Mouse (Mus musculus) midbrain, embryonic 11.5 days (tissue): Measurements from ENCODE around the gene Vmn1r85. TPM values are rescaled to one million over a fixed set of nuclear protein-coding genes. Genes with fewer than 3 reads are reported as not detected.

ENCODE experiments used
- ATAC-seq: fragments of 200-750 bp; cut with Nextera tagmentation; 2 replicates; pipeline ENCODE4 v1.8.0; 2017; ENCODE audit warnings: moderate TSS enrichment, moderate library complexity; ENCODE audit not compliant: low FRiP score
- DNase-seq: peaks from one replicate; pipeline ENCODE4 v3.0.0; 2015; ENCODE audit warnings: low spot score; ENCODE audit errors: missing footprints
- H3K27ac ChIP-seq: fragments of 300-500 bp; sonication (generic); 2 replicates; pipeline ENCODE4 v1.5.1; 2014; ENCODE audit warnings: low read depth, low read length
- H3K27me3 ChIP-seq: fragments of 300-500 bp; sonication (generic); 2 replicates; pipeline ENCODE4 v1.6.1; 2014; ENCODE audit warnings: mild to moderate bottlenecking, low read length, moderate library complexity, mixed read lengths; ENCODE audit not compliant: control insufficient read depth, insufficient read depth
- H3K36me3 ChIP-seq: fragments of 300-500 bp; sonication (generic); 2 replicates; pipeline ENCODE4 v1.6.1; 2014; ENCODE audit warnings: mild to moderate bottlenecking, low read length, moderate library complexity, mixed read lengths; ENCODE audit not compliant: control insufficient read depth, insufficient read depth
- H3K4me1 ChIP-seq: fragments of 300-500 bp; sonication (generic); 2 replicates; pipeline ENCODE4 v1.6.1; 2014; ENCODE audit warnings: low read length; ENCODE audit not compliant: control insufficient read depth, insufficient read depth
- H3K4me2 ChIP-seq: fragments of 300-500 bp; sonication (generic); 2 replicates; pipeline ENCODE4 v1.6.1; 2014; ENCODE audit warnings: mild to moderate bottlenecking, moderate library complexity
- H3K4me3 ChIP-seq: fragments of 300-500 bp; sonication (generic); 2 replicates; pipeline ENCODE4 v1.5.1; 2014; ENCODE audit warnings: low read depth, low read length
- H3K9ac ChIP-seq: fragments of 300-500 bp; sonication (generic); 2 replicates; pipeline ENCODE4 v1.6.1; 2014; ENCODE audit warnings: low read length
- H3K9me3 ChIP-seq: fragments of 300-500 bp; sonication (generic); 2 replicates; pipeline ENCODE4 v1.6.1; 2016; ENCODE audit warnings: low read length; ENCODE audit not compliant: control insufficient read depth
- WGBS: fragments of 180-500 bp; shearing (Covaris S2); extraction: QIAGEN DNeasy Blood & Tissue Kit; methylation state at CpG from one replicate; pipeline ENCODE4 v1.1.7; 2014; 5-methylcytosine and 5-hydroxymethylcytosine counted together
- polyA plus RNA-seq: library from polyadenylated mRNA; unstranded; fragments of >200 nt; fragmentation: Nextera tagmentation; extraction: Ambion mirVana; gene quantifications from 2 replicates; pipeline ENCODE4 v1.2.1, GENCODE M21; 2014

The Vmn1r85 gene
- polyA plus RNA-seq, 1 experiment from 2014 or later: not detected

DNA sequence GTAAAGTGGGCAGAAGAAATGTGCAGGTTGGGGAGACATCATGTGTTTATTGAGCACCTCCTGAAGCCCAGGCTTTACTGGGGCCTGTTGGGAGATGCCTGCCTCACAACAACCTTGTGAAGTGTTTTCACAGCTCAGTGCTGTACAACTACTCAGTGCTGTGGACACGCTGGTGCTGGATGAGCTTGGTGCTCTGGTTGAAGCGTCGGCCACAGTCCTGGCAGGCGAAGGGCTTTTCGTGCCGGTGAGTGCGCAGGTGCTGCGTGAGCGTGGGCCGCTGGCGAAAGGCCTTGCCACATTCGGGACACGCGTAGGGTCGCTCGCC is 51.9 kb downstream of the Vmn1r85 start:
- Histone ChIP-seq H3K4me1 (peaks cover 19% of the 10 kb centered on the region), H3K9me3 (no peaks in the 10 kb centered on the region), H3K9ac (no peak overlapping the region), H3K4me2 (0 out of 2 replicates have a peak overlapping the region, but pooled peaks have one; percentile 80), H3K27me3 (peaks cover 36% of the 10 kb centered on the region), H3K27ac (no peak overlapping the region), H3K36me3 (no peaks in the 10 kb centered on the region), H3K4me3 (peak overlapping the region; percentile 44)
- no peak for DNase-seq
- WGBS: 36% methylated on average over 16 of the region's 16 CpGs
- ATAC-seq: no peak

DNA sequence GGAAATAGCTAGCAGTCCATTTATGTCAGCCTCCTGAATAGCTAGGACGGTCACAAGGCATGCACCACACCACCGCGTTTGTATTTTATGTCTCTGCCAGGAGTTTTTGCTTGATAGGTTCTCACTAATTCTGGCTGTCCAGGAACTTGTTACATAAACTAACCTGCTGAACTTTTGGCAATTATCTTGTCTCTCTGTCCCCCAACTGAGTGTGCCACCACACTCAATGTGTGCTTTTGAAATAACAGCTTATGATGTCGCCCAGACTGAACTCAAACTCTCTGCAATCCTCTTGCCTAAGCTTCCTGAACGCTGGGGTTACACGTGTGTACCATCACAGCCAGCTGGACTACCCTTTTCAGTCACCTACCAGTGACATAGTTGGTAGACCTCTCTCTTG is 52.5 kb downstream of the Vmn1r85 start:
- WGBS: 74% methylated on average over 6 of the region's 6 CpGs
- H3K4me2 ChIP-seq: no peak overlapping the region
- no peak overlapping the region for H3K4me3 ChIP-seq
- H3K27me3 ChIP-seq: peaks cover 36% of the 10 kb centered on the region
- no peak overlapping the region for H3K27ac ChIP-seq
- H3K4me1 ChIP-seq: peaks cover 19% of the 10 kb centered on the region
- H3K9ac ChIP-seq: no peak overlapping the region
- H3K36me3 ChIP-seq: no peaks in the 10 kb centered on the region
- ATAC-seq: no peak
- H3K9me3 ChIP-seq: no peaks in the 10 kb centered on the region
- peak; percentile 90 for DNase-seq

DNA sequence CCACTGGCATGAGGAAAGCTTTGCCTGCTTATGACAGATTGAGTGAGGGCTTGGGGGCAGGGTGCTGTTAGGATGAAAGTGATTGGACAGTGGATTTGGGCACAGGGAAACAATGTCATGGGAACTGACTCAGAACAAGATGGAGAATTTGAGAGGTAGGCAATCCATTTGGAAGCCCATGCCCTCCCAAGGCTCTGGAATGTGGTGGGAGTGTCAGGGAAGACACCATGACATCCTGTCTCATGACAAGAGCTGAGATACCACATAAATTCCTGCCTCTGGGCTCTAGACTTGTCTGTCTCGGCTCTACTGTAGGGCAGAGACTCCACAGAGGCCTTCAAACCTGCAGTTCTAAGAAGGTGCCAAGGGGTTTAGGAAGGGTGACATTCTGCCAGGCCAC is 53.7 kb downstream of the Vmn1r85 start:
- Histone ChIP-seq H3K9me3 (no peaks in the 10 kb centered on the region), H3K4me3 (no peak overlapping the region), H3K9ac (no peak overlapping the region), H3K27me3 (peaks cover 36% of the 10 kb centered on the region), H3K36me3 (no peaks in the 10 kb centered on the region; the same call in 1 of the 2 replicates), H3K4me1 (peaks cover 26% of the 10 kb centered on the region), H3K4me2 (no peak overlapping the region), H3K27ac (no peak overlapping the region)
- WGBS: 95% methylated on average over 1 of the region's 1 CpGs
- no peak for ATAC-seq
- peak; percentile 49 for DNase-seq

- peaks cover 12% of the 10 kb centered on the region for H3K36me3 ChIP-seq
- DNase-seq: peak; percentile 78
- H3K27ac ChIP-seq: no peak overlapping the region
- peak overlapping the region; percentile 88 for H3K4me2 ChIP-seq
- no peak for ATAC-seq
- 84% methylated on average over 1 of the region's 1 CpGs for WGBS
- peaks cover 22% of the 10 kb centered on the region for H3K27me3 ChIP-seq
- peak overlapping the region; percentile 97 for H3K9ac ChIP-seq
- peak overlapping the region; percentile 85; the same call in 1 of the 2 replicates for H3K4me3 ChIP-seq
- no peaks in the 10 kb centered on the region for H3K9me3 ChIP-seq
- H3K4me1 ChIP-seq: peaks cover 26% of the 10 kb centered on the region
Measured at GRCm38 (mm10) chr7:13039181-13039580, 55.8 kb downstream of the Vmn1r85 start.

GRCm38 (mm10) chr7:13038621-13039169 is 56.3 kb downstream of the Vmn1r85 start:
- Histone ChIP-seq H3K4me1 (peaks cover 26% of the 10 kb centered on the region), H3K36me3 (peaks cover 12% of the 10 kb centered on the region), H3K27ac (peak overlapping the region; percentile 99), H3K4me2 (peak overlapping the region; percentile 88), H3K27me3 (peaks cover 17% of the 10 kb centered on the region), H3K9ac (peak overlapping the region; percentile 97), H3K4me3 (peak overlapping the region; percentile 85), H3K9me3 (no peaks in the 10 kb centered on the region)
- WGBS: 27% methylated on average over 15 of the region's 15 CpGs
- DNase-seq (peak; percentile 84), ATAC-seq (no peak)

DNA sequence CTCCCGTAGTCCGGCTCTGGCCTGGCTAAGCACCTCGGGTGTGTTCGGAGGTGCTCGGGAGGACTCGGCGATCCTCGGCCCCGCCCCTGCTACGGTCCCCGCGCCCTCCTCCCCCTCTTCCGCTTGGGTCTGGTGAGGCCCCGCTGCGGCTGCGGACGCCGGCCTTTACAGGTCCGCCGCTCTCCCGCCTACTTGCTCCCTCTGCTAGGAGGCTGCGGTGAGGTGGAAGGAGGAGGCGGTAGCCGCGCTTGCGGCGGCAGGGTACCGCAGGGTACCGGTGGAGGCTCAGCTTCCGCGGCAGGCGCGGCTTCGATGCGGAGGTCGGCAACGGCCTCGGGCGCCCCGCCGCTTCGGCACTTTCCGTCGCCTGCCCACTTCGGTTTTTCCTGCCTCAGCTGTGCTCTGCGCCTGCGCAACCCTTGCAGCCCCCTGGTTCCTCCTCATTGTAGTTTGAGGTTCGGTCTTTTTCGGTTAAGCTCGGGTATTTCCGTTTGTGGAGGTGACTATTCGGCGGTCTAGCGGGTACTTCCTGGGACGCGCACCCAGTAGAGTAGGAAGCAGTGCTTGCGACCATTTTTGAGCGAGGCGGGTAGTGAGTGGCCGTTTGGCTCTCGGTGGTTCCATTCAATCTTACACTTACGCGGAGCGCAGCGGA is 56.9 kb downstream of the Vmn1r85 start, which contains the start of gene Ube2m:
Gene Ube2m (minus strand): TSS at position 375 of the 655 bp plus-strand sequence.
- Histone ChIP-seq H3K27me3 (peaks cover 10% of the 10 kb centered on the region), H3K9me3 (no peaks in the 10 kb centered on the region), H3K4me1 (peaks cover 27% of the 10 kb centered on the region), H3K9ac (peak within 1 kb of the TSS; percentile 97), H3K36me3 (peaks cover 12% of the 10 kb centered on the region), H3K4me2 (peak within 1 kb of the TSS; percentile 88), H3K27ac (peak within 1 kb of the TSS; percentile 99), H3K4me3 (peak within 1 kb of the TSS; percentile 85)
- peak; percentile 93 for ATAC-seq
- under 1% methylated on average over 55 of the region's 65 CpGs for WGBS
- peak; percentile 100 for DNase-seq

- peaks cover 29% of the 10 kb centered on the region for H3K4me1 ChIP-seq
- peaks cover 4% of the 10 kb centered on the region for H3K27me3 ChIP-seq
- H3K9me3 ChIP-seq: no peaks in the 10 kb centered on the region
- peak overlapping the region; percentile 85 for H3K4me3 ChIP-seq
- peak overlapping the region; percentile 99 for H3K27ac ChIP-seq
- WGBS: under 1% methylated on average over 27 of the region's 33 CpGs
- ATAC-seq (peak; percentile 6), DNase-seq (peak; percentile 90)
- H3K36me3 ChIP-seq: peaks cover 12% of the 10 kb centered on the region
- H3K4me2 ChIP-seq: peak overlapping the region; percentile 88
- peak overlapping the region; percentile 97 for H3K9ac ChIP-seq
Measured at GRCm38 (mm10) chr7:13037366-13037765, 57.6 kb downstream of the Vmn1r85 start.

GRCm38 (mm10) chr7:13036806-13037205 is 58.2 kb downstream of the Vmn1r85 start:
- no peaks in the 10 kb centered on the region; the same call in 1 of the 2 replicates for H3K27me3 ChIP-seq
- 53% methylated on average over 4 of the region's 4 CpGs for WGBS

GRCm38 (mm10) chr7:13035211-13035855 is 59.6 kb downstream of the Vmn1r85 start:
- ATAC-seq: no peak
- peaks cover 29% of the 10 kb centered on the region for H3K4me1 ChIP-seq
- 85% methylated on average over 17 of the region's 17 CpGs for WGBS

More at GRCm38 (mm10) chr7:13036806-13037205, 58.2 kb downstream of the Vmn1r85 start:
- peak overlapping the region; percentile 88 for H3K4me2 ChIP-seq
- peaks cover 17% of the 10 kb centered on the region for H3K36me3 ChIP-seq
- H3K9ac ChIP-seq: peak overlapping the region; percentile 97
- H3K27ac ChIP-seq: no peak overlapping the region
- H3K9me3 ChIP-seq: no peaks in the 10 kb centered on the region
- peak overlapping the region; percentile 85 for H3K4me3 ChIP-seq
- no peak for ATAC-seq
- DNase-seq: no peak
- peaks cover 29% of the 10 kb centered on the region for H3K4me1 ChIP-seq

More at GRCm38 (mm10) chr7:13035211-13035855, 59.6 kb downstream of the Vmn1r85 start:
- H3K9me3 ChIP-seq: no peaks in the 10 kb centered on the region
- H3K36me3 ChIP-seq: peaks cover 29% of the 10 kb centered on the region
- no peak for DNase-seq
- H3K27me3 ChIP-seq: no peaks in the 10 kb centered on the region; the same call in 1 of the 2 replicates
- H3K9ac ChIP-seq: 0 out of 2 replicates have a peak overlapping the region, but pooled peaks have one; percentile 83
- H3K27ac ChIP-seq: peak overlapping the region; percentile 48; the same call in 1 of the 2 replicates
- H3K4me3 ChIP-seq: peak overlapping the region; percentile 57; the same call in 1 of the 2 replicates
- H3K4me2 ChIP-seq: 0 out of 2 replicates have a peak overlapping the region, but pooled peaks have one; percentile 90
